Mouse (Mus musculus) embryonic facial prominence, embryonic 14.5 days (tissue): Measurements from ENCODE around the gene Neu2. TPM values are rescaled to one million over a fixed set of nuclear protein-coding genes. Genes with fewer than 3 reads are reported as not detected.
A peak's percentile ranks its signal among the peaks of the same experiment; 100 is the strongest.

Experiments used
- ATAC-seq: fragments of 200-750 bp; cut with Nextera tagmentation; 2 replicates; pipeline ENCODE4 v1.8.0; 2017; ENCODE audit warnings: low read depth, moderate number of reproducible peaks, moderate TSS enrichment
- DNase-seq: peaks from one replicate; pipeline ENCODE4 v3.0.0-alpha.2; 2015; ENCODE audit warnings: low spot score
- H3K27ac ChIP-seq: fragments of 300-500 bp; sonication (generic); replicated peaks from 2 replicates; pipeline ENCODE4 v1.5.1; 2014; ENCODE audit warnings: low read depth, mild to moderate bottlenecking, low read length, moderate library complexity
- H3K27me3 ChIP-seq: fragments of 300-500 bp; sonication (generic); replicated peaks from 2 replicates; pipeline ENCODE4 v1.6.1; 2014; ENCODE audit warnings: low read length; ENCODE audit not compliant: control insufficient read depth, insufficient read depth
- H3K36me3 ChIP-seq: fragments of 300-500 bp; sonication (generic); 2 replicates; pipeline ENCODE4 v1.6.1; 2014; ENCODE audit warnings: low read length, mixed read lengths; ENCODE audit not compliant: control insufficient read depth, insufficient read depth
- H3K4me1 ChIP-seq: fragments of 300-500 bp; sonication (generic); 2 replicates; pipeline ENCODE4 v1.6.1; 2014; ENCODE audit warnings: antibody characterized with exemption, low read length; ENCODE audit not compliant: control insufficient read depth, insufficient read depth
- H3K4me2 ChIP-seq: fragments of 300-500 bp; sonication (generic); 2 replicates; pipeline ENCODE4 v1.6.1; 2014; ENCODE audit warnings: low read depth, mild to moderate bottlenecking, low read length, moderate library complexity, mixed read lengths
- H3K4me3 ChIP-seq: fragments of 300-500 bp; sonication (generic); 2 replicates; pipeline ENCODE4 v1.5.1; 2014; ENCODE audit warnings: low read depth, mild to moderate bottlenecking, low read length
- H3K9ac ChIP-seq: fragments of 300-500 bp; sonication (generic); 2 replicates; pipeline ENCODE4 v1.6.1; 2014; ENCODE audit warnings: low read depth, mild to moderate bottlenecking, low read length, moderate library complexity, mixed read lengths
- H3K9me3 ChIP-seq: fragments of 300-500 bp; sonication (generic); 2 replicates; pipeline ENCODE4 v1.6.1; 2016; ENCODE audit warnings: low read length; ENCODE audit not compliant: control insufficient read depth
- WGBS: fragments of 180-500 bp; shearing (Covaris S2); extraction: QIAGEN DNeasy Blood & Tissue Kit; methylation state at CpG from one replicate; pipeline ENCODE4 v1.1.7; 2014; 5-methylcytosine and 5-hydroxymethylcytosine counted together
- polyA plus RNA-seq: library from polyadenylated mRNA; unstranded; fragments of >200 nt; fragmentation: Nextera tagmentation; extraction: Ambion mirVana; gene quantifications from 2 replicates; pipeline ENCODE4 v1.2.1, GENCODE M21; 2014

Gene Neu2
- polyA plus RNA-seq, 1 experiment from 2014 or later, result not detected

DNA sequence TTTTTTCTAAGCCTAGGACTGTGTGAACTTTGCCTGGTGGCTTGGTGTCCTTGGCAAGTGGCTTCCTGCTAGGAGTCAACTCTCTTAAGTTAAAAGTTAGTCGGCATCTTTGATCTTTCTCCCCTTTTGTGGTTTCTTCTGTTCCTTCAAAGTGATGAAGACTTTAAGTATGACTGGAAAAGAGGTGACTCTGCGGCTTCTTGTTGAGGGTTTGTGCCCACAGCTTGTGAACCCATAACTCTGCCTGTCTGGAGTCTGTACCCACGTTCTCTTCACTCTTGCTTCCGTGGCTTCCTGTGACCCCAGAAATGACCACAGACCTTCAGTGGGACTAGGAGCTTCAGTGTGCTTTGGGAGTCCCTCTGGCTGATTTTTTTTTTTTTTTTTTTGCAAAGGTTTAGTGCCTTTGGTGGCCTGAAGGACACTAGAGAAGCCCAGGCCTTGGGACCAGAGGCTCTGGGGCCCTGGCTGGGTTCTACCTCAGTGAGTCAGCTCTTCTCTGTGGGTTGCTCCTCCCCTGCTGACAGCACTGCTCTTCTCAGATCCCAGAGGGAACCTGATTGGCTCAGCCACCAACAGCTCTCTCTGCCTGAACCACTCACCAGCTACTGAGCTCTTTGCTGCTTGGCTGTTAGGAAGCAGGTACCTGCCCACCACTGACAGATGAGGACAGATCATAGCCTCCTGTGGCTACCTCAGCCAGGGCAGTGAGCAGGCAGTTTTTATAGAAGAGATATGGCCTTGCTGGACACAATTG is 127.6 kb downstream of the Neu2 start:
- whole genome bisulfite sequencing, result 78% methylated on average over 4 of the region's 4 CpGs
- Histone ChIP-seq H3K9ac (no peak overlapping the region), H3K4me2 (no peak overlapping the region), H3K4me1 (no peaks in the 10 kb centered on the region), H3K27ac (no peak overlapping the region), H3K36me3 (no peaks in the 10 kb centered on the region), H3K27me3 (no peaks in the 10 kb centered on the region), H3K9me3 (no peaks in the 10 kb centered on the region), H3K4me3 (no peak overlapping the region)
- ATAC-seq, result 0 out of 2 replicates have a peak, but pooled peaks have one; percentile 18
- DNase-seq, result peak; percentile 45

DNA sequence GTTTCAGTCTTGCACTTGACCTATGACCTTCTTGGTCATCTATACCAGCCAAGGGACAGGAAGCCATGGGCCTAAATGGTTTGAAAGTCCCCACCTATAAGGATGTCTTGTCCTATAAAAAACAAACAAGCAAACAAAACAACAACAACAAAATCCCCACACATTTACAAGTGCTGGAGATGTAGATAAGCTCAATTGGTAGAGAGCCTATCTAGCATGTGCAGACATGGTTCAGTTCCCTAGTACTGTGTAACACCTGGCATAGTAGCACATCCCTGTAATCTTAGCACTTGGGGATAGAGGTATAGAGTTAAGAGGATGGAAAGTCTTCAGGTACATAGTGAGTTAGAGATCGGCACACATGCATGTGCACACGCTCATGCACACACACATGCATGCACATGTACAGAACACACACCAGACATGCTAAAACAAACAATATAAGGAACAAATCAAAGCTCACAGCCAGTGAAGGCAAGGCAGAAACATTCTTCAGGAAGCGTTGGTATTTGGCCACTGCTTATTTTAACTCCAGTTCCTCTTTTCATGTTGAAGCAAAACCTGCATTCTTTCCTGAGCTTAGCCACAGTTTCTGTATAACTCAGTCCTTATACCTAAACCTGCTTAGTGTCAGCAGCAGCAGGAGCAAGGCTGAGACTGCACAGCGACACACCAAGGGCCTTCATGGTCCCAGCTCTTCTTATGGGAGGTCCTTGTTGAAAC is 128.3 kb downstream of the Neu2 start:
- Histone ChIP-seq H3K9me3 (no peaks in the 10 kb centered on the region), H3K9ac (no peak overlapping the region), H3K27me3 (no peaks in the 10 kb centered on the region), H3K4me2 (no peak overlapping the region), H3K27ac (no peak overlapping the region), H3K36me3 (no peaks in the 10 kb centered on the region), H3K4me3 (no peak overlapping the region), H3K4me1 (no peaks in the 10 kb centered on the region)
- ATAC-seq (no peak), DNase-seq (no peak)
- WGBS, result 79% methylated on average over 4 of the region's 4 CpGs

DNA sequence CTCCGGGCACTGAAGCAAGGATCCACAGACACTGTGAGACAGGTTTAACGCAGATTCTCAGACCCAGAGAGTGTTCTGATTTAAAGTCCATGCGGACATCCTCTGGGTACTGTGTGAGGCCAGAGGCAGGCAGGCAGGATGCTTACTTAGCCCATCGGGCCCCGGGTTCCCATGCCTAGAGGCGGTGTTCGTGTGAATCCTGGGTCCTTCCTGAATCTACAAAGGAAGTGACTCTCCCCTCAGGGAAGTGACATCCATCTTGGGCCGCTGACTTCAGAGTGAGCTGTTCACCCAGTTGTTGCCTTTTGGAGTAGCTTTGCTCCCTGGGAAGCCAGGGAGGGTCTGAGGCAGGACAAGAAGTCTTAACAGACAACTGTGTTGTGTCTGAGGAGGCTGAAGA is 130.0 kb downstream of the Neu2 start:
- WGBS, result 73% methylated on average over 8 of the region's 8 CpGs
- Histone ChIP-seq H3K4me1 (no peaks in the 10 kb centered on the region), H3K9ac (no peak overlapping the region), H3K36me3 (no peaks in the 10 kb centered on the region), H3K4me3 (no peak overlapping the region), H3K27me3 (no peaks in the 10 kb centered on the region), H3K4me2 (no peak overlapping the region; the same call in 1 of the 2 replicates), H3K27ac (peak overlapping the region; percentile 49), H3K9me3 (no peaks in the 10 kb centered on the region)
- DNase-seq (no peak), ATAC-seq (no peak)

DNA sequence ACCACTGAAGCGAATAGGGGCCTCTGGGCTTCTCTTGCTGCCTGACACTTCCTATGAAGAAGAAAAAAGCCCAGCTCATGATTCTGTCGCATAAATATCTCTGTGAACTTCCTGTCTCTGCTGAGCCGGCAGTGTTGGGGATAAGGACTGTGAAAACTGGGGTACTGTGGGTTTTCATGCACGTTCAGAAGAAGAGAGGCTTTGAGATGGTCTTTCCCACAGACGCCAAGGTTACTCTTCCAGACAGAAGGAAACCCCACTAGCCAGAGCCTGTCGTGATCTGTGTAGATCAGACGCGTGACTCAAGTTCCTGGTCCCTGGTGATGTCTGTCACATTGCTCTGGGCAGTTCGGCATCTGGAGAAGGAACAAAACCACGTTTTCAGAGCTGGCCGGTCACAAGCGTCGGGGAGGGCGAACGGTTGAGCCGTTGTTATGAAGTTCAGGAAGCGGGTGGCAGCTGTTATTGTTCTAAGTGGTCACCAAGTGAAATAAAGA is 130.5 kb downstream of the Neu2 start:
- WGBS, result 51% methylated on average over 17 of the region's 17 CpGs
- no peaks in the 10 kb centered on the region for H3K4me1 ChIP-seq
- H3K36me3 ChIP-seq, result no peaks in the 10 kb centered on the region
- no peaks in the 10 kb centered on the region for H3K27me3 ChIP-seq
- H3K27ac ChIP-seq, result peak overlapping the region; percentile 49
- H3K9me3 ChIP-seq, result no peaks in the 10 kb centered on the region
- ATAC-seq, result no peak
- H3K9ac ChIP-seq, result no peak overlapping the region
- DNase-seq, result peak; percentile 61
- no peak overlapping the region for H3K4me3 ChIP-seq
- H3K4me2 ChIP-seq, result no peak overlapping the region

DNA sequence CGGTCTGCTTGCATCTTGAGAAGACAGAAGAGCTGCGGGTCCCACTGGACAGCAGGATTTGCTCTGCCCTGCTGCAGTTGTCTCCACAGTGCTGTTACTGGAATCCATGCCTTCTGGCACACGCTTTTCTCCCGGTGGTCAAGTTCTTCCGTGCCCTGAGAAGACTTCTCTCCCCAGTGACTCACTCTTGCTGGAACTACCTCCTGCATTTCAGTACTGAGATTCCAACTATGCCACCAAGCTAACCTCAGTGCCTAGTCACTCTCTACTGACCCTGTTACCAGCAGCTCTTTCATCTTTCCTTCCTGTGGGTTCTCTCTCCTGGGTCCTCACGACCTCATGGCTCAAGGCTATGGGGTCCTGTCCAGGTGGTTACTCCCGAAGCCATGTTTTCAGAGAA is 133.3 kb downstream of the Neu2 start:
- Histone ChIP-seq H3K27me3 (no peaks in the 10 kb centered on the region), H3K4me2 (no peak overlapping the region)

DNA sequence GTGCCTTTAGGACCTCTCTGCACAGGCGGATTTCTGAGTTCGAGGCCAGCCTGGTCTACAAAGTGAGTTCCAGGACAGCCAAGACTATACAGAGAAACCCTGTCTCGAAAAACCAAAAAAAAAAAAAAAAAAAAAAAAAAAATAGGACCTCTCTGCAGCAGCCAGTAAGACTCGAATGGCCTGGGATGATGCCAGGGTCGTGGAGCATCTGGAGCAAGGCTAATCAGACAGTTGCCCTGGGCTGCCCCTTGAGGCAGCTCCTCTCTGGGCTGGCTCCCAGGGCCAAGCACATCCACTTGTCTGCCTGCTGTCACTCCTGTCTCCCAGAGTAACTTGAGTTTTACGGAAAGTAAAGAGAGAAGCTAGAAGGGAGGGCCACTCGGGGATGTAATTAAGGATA is 135.4 kb downstream of the Neu2 start:
- Histone ChIP-seq H3K36me3 (no peaks in the 10 kb centered on the region), H3K9ac (no peak overlapping the region), H3K4me2 (no peak overlapping the region), H3K27me3 (no peaks in the 10 kb centered on the region), H3K9me3 (no peaks in the 10 kb centered on the region), H3K4me3 (no peak overlapping the region), H3K27ac (no peak overlapping the region), H3K4me1 (no peaks in the 10 kb centered on the region)
- DNase-seq (no peak), ATAC-seq (no peak)
- WGBS, result 59% methylated on average over 7 of the region's 7 CpGs

More for the DNA sequence above, 133.3 kb downstream of the Neu2 start:
- no peaks in the 10 kb centered on the region for H3K9me3 ChIP-seq
- H3K9ac ChIP-seq, result no peak overlapping the region
- ATAC-seq (no peak), DNase-seq (no peak)
- no peak overlapping the region for H3K27ac ChIP-seq
- H3K4me1 ChIP-seq, result no peaks in the 10 kb centered on the region
- no peaks in the 10 kb centered on the region for H3K36me3 ChIP-seq
- 86% methylated on average over 7 of the region's 7 CpGs for WGBS
- no peak overlapping the region for H3K4me3 ChIP-seq

DNA sequence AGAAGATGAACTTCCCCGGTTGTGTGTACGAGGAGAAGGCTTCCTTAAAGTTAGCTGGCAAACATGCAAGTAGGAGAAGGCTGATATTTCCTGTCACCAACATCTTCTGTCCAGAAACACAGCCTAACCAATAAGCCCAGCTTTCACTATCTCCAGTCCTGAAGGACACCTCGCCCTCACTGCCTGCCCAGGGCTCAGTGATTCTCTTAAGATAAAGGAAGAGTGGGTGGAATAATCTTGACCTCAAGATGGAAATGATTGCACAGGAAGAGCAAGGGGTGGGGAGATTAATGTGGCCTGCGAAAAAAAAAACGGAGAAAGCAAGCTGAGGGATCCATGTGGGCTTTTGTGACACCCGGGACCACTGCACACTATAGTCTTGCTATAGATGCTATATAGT is 136.1 kb downstream of the Neu2 start:
- H3K9ac ChIP-seq, result no peak overlapping the region
- no peak overlapping the region for H3K4me2 ChIP-seq
- ATAC-seq, result no peak
- no peaks in the 10 kb centered on the region for H3K4me1 ChIP-seq
- WGBS, result 81% methylated on average over 6 of the region's 6 CpGs
- H3K4me3 ChIP-seq, result no peak overlapping the region
- no peak for DNase-seq
- no peak overlapping the region for H3K27ac ChIP-seq
- no peaks in the 10 kb centered on the region for H3K27me3 ChIP-seq
- H3K36me3 ChIP-seq, result no peaks in the 10 kb centered on the region
- no peaks in the 10 kb centered on the region for H3K9me3 ChIP-seq
